Mouse (Mus musculus) ovary, postnatal 10 days (tissue): ENCODE data around the gene Atp6v0a1.
A peak's percentile ranks its signal among the peaks of the same experiment; 100 is the strongest.
"Not testable (repeated sequence)": the region's sequence is repeated elsewhere in the genome, so short reads cannot be mapped to it uniquely, and the experiment has no call there.

ENCODE experiments used
- DNase-seq: peaks from one replicate; pipeline ENCODE4 v3.0.0; 2022; ENCODE audit warnings: low spot score

Atp6v0a1 gene

GRCm38 (mm10) chr11:100981236-100981635 is 28.0 kb upstream of the Atp6v0a1 start:
- DNase-seq, result no peak

- DNase-seq, result no peak
These were observed 27.2 kb upstream of the Atp6v0a1 start for GRCm38 (mm10) chr11:100982087-100982486.

GRCm38 (mm10) chr11:100983125-100983777 is 26.0 kb upstream of the Atp6v0a1 start:
- DNase-seq, result peak; percentile 74

- DNase-seq, result no peak
These were observed 25.5 kb upstream of the Atp6v0a1 start for GRCm38 (mm10) chr11:100983778-100984131.

GRCm38 (mm10) chr11:100985607-100986006 is 23.6 kb upstream of the Atp6v0a1 start:
- no peak for DNase-seq

GRCm38 (mm10) chr11:100988674-100989073 is 20.6 kb upstream of the Atp6v0a1 start:
- no peak for DNase-seq

GRCm38 (mm10) chr11:100989666-100990065 is 19.6 kb upstream of the Atp6v0a1 start:
- DNase-seq, result no peak

GRCm38 (mm10) chr11:100991027-100991534 is 18.2 kb upstream of the Atp6v0a1 start:
- no peak for DNase-seq

- no peak for DNase-seq
These were observed 15.8 kb upstream of the Atp6v0a1 start for GRCm38 (mm10) chr11:100993437-100993836.

GRCm38 (mm10) chr11:100994233-100994632 is 15.0 kb upstream of the Atp6v0a1 start:
- DNase-seq, result no peak

GRCm38 (mm10) chr11:100994655-100995054 is 14.6 kb upstream of the Atp6v0a1 start:
- DNase-seq, result no peak

- no peak for DNase-seq
These were observed 12.8 kb upstream of the Atp6v0a1 start for GRCm38 (mm10) chr11:100996501-100996900.

- DNase-seq, result no peak
These were observed 10.4 kb upstream of the Atp6v0a1 start for GRCm38 (mm10) chr11:100998836-100999235.

- DNase-seq, result no peak
These were observed 10.0 kb upstream of the Atp6v0a1 start for GRCm38 (mm10) chr11:100999254-100999653.

- not testable (repeated sequence) for DNase-seq
These were observed 7.2 kb upstream of the Atp6v0a1 start for GRCm38 (mm10) chr11:101001875-101002552.

- no peak for DNase-seq
These were observed 6.1 kb upstream of the Atp6v0a1 start for GRCm38 (mm10) chr11:101003025-101003685.

- no peak for DNase-seq
These were observed 826 bp upstream of the Atp6v0a1 start for GRCm38 (mm10) chr11:101008206-101009045.

GRCm38 (mm10) chr11:101009888-101010784 is 884 bp downstream of the Atp6v0a1 start:
- no peak for DNase-seq

- no peak for DNase-seq
These were observed 2.4 kb downstream of the Atp6v0a1 start for GRCm38 (mm10) chr11:101011641-101012040.

GRCm38 (mm10) chr11:101023371-101023770 is 14.1 kb downstream of the Atp6v0a1 start:
- DNase-seq, result no peak

- DNase-seq, result no peak
These were observed 14.7 kb downstream of the Atp6v0a1 start for GRCm38 (mm10) chr11:101024001-101024400.
